Mouse (Mus musculus): ENCODE data around the gene Zfp276.

- TF ChIP-seq CTCF (IDR thresholded peaks at IDR 0.05; ENCODE audit: low read depth) (peak; percentile 43), EP300 (IDR thresholded peaks at IDR 0.05; ENCODE audit: low read depth) (no peak)
Observed at GRCm38 (mm10) chr8:123290166-123290565, 36.2 kb downstream of the Zfp276 start.

Measured in heart, postnatal 0 days (tissue).